14 mouse cellular contexts compared by ENCODE assay signal in genomic region chr6:146230373-146230788, GRCm38 (mm10).
A peak's percentile ranks its signal among the peaks of the same experiment; 100 is the strongest.
DNase-seq lines count a peak whose midpoint lies in the region; ATAC-seq lines count a peak whose summit lies in the region.
"Had no signal": no experiment of that assay in that cellular context is flagged by ENCODE, and none has a peak within 500 bp of the region (broad histone marks: within the 10 kb centered on the region; RNA-seq: fewer than 3 reads in every experiment).

No protein-coding gene starts in this region.

- H3K4me2 ChIP-seq in liver, embryonic 12.5 days: peak overlapping the region; percentile 56
- no peak overlapping the region for H3K4me2 ChIP-seq in stomach, embryonic 16.5 days (ENCODE audit: low read depth, low read length)
- H3K4me2 ChIP-seq: heart, embryonic 11.5 days; limb, embryonic 12.5 days had no signal

- H3K4me1 ChIP-seq in liver, embryonic 12.5 days: peaks cover 53% of the 10 kb centered on the region
- no peaks in the 10 kb centered on the region for H3K4me1 ChIP-seq in stomach, embryonic 16.5 days (ENCODE audit: control insufficient read depth, insufficient read depth, low read length)
- H3K4me1 ChIP-seq: hindbrain, embryonic 10.5 days had no signal

- peak overlapping the region; percentile 33 for H3K9ac ChIP-seq in liver, embryonic 12.5 days
- no peak overlapping the region for H3K9ac ChIP-seq in stomach, embryonic 16.5 days (ENCODE audit: low read length)
- H3K9ac ChIP-seq: limb, embryonic 12.5 days had no signal

- peaks cover 31% of the 10 kb centered on the region for H3K36me3 ChIP-seq in liver, embryonic 12.5 days
- H3K36me3 ChIP-seq in stomach, embryonic 16.5 days (ENCODE audit: control insufficient read depth, insufficient read depth, low read length): no peaks in the 10 kb centered on the region
- H3K36me3 ChIP-seq: hindbrain, embryonic 10.5 days; limb, embryonic 12.5 days had no signal

- WGBS in liver, embryonic 12.5 days (ENCODE audit: insufficient replicate concordance): 34% methylated on average over 9 of the region's 9 CpGs
- WGBS in stomach, embryonic 16.5 days: 64% methylated on average over 9 of the region's 9 CpGs

- DNase-seq in spleen, postnatal 10 days (ENCODE audit: low spot score in 2 of 2): peak; percentile 50 to 53
- no peak for DNase-seq in spleen, adult 18-20 months
- peak; percentile 58 for DNase-seq in c-Kit-negative CD71-positive TER-119-positive erythroid progenitor cells, embryonic 14.5 days (ENCODE audit: low read depth, low spot score)
- DNase-seq in thymus, postnatal 14 days: no peak
- DNase-seq in kidney, postnatal 36 days: no peak
- DNase-seq: gastrocnemius, adult 2 months; kidney, adult 9 months; layer of hippocampus, adult 9-11 months; lung, postnatal 4 days had no signal

- H3K27me3 ChIP-seq in liver, embryonic 12.5 days (replicated peaks): no peaks in the 10 kb centered on the region
- H3K27me3 ChIP-seq in stomach, embryonic 16.5 days (ENCODE audit: control insufficient read depth, insufficient read depth, low read length): no peaks in the 10 kb centered on the region
- H3K27me3 ChIP-seq: limb, embryonic 12.5 days had no signal

- peak overlapping the region; percentile 79 for H3K27ac ChIP-seq in liver, embryonic 12.5 days
- H3K27ac ChIP-seq in stomach, embryonic 16.5 days (ENCODE audit: low read length): no peak overlapping the region
- H3K27ac ChIP-seq: gastrocnemius, adult 2 months; hindbrain, embryonic 10.5 days; limb, embryonic 12.5 days had no signal

- no peaks in the 10 kb centered on the region for H3K9me3 ChIP-seq in liver, embryonic 12.5 days (replicated peaks)
- no peaks in the 10 kb centered on the region for H3K9me3 ChIP-seq in stomach, embryonic 16.5 days (replicated peaks; ENCODE audit: control insufficient read depth, low read length)
- H3K9me3 ChIP-seq: hindbrain, embryonic 10.5 days had no signal

- peak overlapping the region; percentile 14; the same call in 1 of the 2 replicates for H3K4me3 ChIP-seq in liver, embryonic 12.5 days
- no peak overlapping the region for H3K4me3 ChIP-seq in stomach, embryonic 16.5 days (replicated peaks; ENCODE audit: low read length)
- H3K4me3 ChIP-seq: gastrocnemius, adult 2 months; hindbrain, embryonic 10.5 days; limb, embryonic 12.5 days had no signal

- ATAC-seq in liver, embryonic 12.5 days: peak; percentile 94
- ATAC-seq in stomach, embryonic 16.5 days (ENCODE audit: insufficient read depth, low FRiP score): 0 out of 2 replicates have a peak, but pooled peaks have one; percentile 56

Comparison
In these comparisons a context has a peak if more than half of its experiments do, and no peak if none do; other contexts are left out.
1. DNase-seq: peak in spleen, postnatal 10 days (2 of 2) and c-Kit-negative CD71-positive TER-119-positive erythroid progenitor cells, embryonic 14.5 days (single experiment); none in spleen, adult 18-20 months (0 of 2), thymus, postnatal 14 days (single experiment) and kidney, postnatal 36 days (0 of 2).